Mouse (Mus musculus): ENCODE results near the gene Ap5m1.

GRCm38 (mm10) chr14:49089461-49090058 is 23.7 kb downstream of the Ap5m1 start:
- no peak for TF ChIP-seq EP300 (IDR thresholded peaks at IDR 0.05; ENCODE audit: low read depth)
- TF ChIP-seq CTCF (IDR thresholded peaks at IDR 0.05; ENCODE audit: low read depth): no peak

Data from liver, postnatal 0 days (tissue).